In genomic region chr1:84611331-84611730, GRCm38 (mm10) we compare ENCODE assay signal across 14 mouse cellular contexts.
"Had no signal": no experiment of that assay in that cellular context is flagged by ENCODE, and none has a peak within 500 bp of the region (broad histone marks: within the 10 kb centered on the region; RNA-seq: fewer than 3 reads in every experiment).

No protein-coding gene starts in this region.

- H3K27ac ChIP-seq: kidney, embryonic 15.5 days; left cerebral cortex, adult 2 months; limb, embryonic 10.5 days; liver, embryonic 15.5 days; macrophage had no signal

- H3K27me3 ChIP-seq: kidney, embryonic 15.5 days; liver, embryonic 15.5 days; megakaryocyte, embryonic 14.5 days had no signal

- H3K36me3 ChIP-seq: kidney, embryonic 15.5 days; limb, embryonic 10.5 days; liver, embryonic 15.5 days had no signal

- H3K9ac ChIP-seq: kidney, embryonic 15.5 days; liver, embryonic 15.5 days had no signal

- H3K4me2 ChIP-seq: kidney, embryonic 15.5 days; liver, embryonic 11.5 days; liver, embryonic 15.5 days had no signal

- DNase-seq: kidney, adult 11 months; kidney, postnatal 14 days; lung, adult 2 months; lung, postnatal 10 days; right cerebral cortex, adult 18-20 months; right cerebral cortex, postnatal 25 days; thymus, postnatal 4 days had no signal

- H3K4me1 ChIP-seq: kidney, embryonic 15.5 days; limb, embryonic 10.5 days; liver, embryonic 15.5 days had no signal

- H3K4me3 ChIP-seq: kidney, embryonic 15.5 days; left cerebral cortex, adult 2 months; limb, embryonic 10.5 days; liver, embryonic 15.5 days; megakaryocyte, embryonic 14.5 days had no signal

- H3K9me3 ChIP-seq: kidney, embryonic 15.5 days; limb, embryonic 10.5 days; liver, embryonic 15.5 days; megakaryocyte, embryonic 14.5 days had no signal
